ENCODE assay signal across 9 mouse cellular contexts in the genomic region with DNA sequence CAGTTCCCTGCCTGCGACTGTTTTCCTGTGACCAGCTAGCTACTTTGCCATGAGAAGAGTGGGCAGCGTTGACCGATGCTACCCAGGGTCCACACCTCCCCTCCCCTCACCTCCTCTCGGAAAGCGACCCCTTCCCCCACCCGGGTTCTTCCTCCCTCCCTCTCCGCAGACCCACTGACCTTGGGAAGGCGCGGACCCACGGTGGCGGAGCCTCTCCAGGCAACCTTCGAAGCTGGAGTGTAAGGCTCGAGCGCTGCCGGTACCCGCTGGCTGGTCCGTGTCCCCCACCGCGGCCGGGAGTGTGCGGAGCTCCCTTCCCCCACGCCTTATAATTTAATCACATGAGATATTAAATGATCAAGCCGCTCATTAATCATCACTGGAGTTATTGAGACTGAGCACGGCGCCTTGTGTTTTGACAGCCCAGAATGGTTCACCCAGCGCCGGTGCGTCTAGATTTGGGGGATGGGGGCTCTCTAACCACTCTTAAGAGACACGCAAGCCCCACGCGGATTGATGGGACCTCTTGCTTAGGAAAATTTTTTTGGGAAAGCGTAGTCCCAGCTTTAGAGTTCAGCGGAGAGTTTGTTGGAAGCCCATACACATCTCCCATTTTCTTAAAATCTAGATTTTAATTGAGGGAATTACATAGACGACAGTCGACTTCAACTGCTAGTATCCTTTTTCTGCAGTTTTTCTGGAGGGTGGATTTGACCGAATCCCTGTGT. TPM values are rescaled to one million over a fixed set of nuclear protein-coding genes. Genes with fewer than 3 reads are reported as not detected.
DNase-seq lines count a peak whose midpoint lies in the region; ATAC-seq and TF ChIP-seq lines count a peak whose summit lies in the region.
"Had no signal": no experiment of that assay in that cellular context is flagged by ENCODE, and none has a peak within 500 bp of the region (broad histone marks: within the 10 kb centered on the region; RNA-seq: fewer than 3 reads in every experiment).

No protein-coding gene starts in this region.

- WGBS in heart, embryonic 11.5 days (ENCODE audit: insufficient replicate concordance) = 3% methylated on average over 36 of the region's 36 CpGs
- 8% methylated on average over 36 of the region's 36 CpGs for WGBS in heart, adult 2 months
- 2% methylated on average over 36 of the region's 36 CpGs for WGBS in limb, embryonic 12.5 days

- peak overlapping the region; percentile 57 for H3K4me2 ChIP-seq in heart, embryonic 11.5 days
- H3K4me2 ChIP-seq in limb, embryonic 12.5 days = peak overlapping the region; percentile 40

- H3K9me3 ChIP-seq in heart, embryonic 11.5 days (replicated peaks; ENCODE audit: control insufficient read depth, low read length) = no peaks in the 10 kb centered on the region
- H3K9me3 ChIP-seq in limb, embryonic 12.5 days = no peaks in the 10 kb centered on the region

- H3K4me3 ChIP-seq in heart, embryonic 11.5 days (ENCODE audit: low read depth, low read length) = peak overlapping the region; percentile 30
- H3K4me3 ChIP-seq in heart, adult 2 months = no peak overlapping the region
- H3K4me3 ChIP-seq in testis, adult 2 months (ENCODE audit: control insufficient read depth, low read depth, low read length) = peak overlapping the region; percentile 57
- peak overlapping the region; percentile 12 for H3K4me3 ChIP-seq in limb, embryonic 12.5 days (replicated peaks)

- TF ChIP-seq EP300 in heart, adult 2 months (IDR thresholded peaks at IDR 0.05; ENCODE audit: insufficient read depth, low read depth, low read length) = no peak

- H3K9ac ChIP-seq in heart, embryonic 11.5 days (ENCODE audit: low read depth, low read length) = no peak overlapping the region
- H3K9ac ChIP-seq in heart, adult 2 months (ENCODE audit: low read depth, low read length) = no peak overlapping the region
- no peak overlapping the region for H3K9ac ChIP-seq in limb, embryonic 12.5 days (replicated peaks)

- no peak for ATAC-seq in heart, embryonic 11.5 days (replicated peaks; ENCODE audit: insufficient number of reproducible peaks, low FRiP score, low TSS enrichment)
- ATAC-seq in limb, embryonic 12.5 days (ENCODE audit: insufficient number of reproducible peaks, insufficient read depth, low FRiP score, low TSS enrichment, low read depth) = no peak; the same call in 1 of the 2 replicates
- ATAC-seq in cerebellum, adult (ENCODE audit: insufficient number of reproducible peaks, low FRiP score, low TSS enrichment) = no peak

- no peak for DNase-seq in heart, adult 2 months
- no peak for DNase-seq in testis, postnatal 14 days (ENCODE audit: low spot score)
- DNase-seq in frontal cortex, postnatal 36 days (ENCODE audit: low spot score in 2 of 2) = no peak
- DNase-seq in liver = no peak

- no peaks in the 10 kb centered on the region for H3K36me3 ChIP-seq in heart, embryonic 11.5 days (ENCODE audit: control insufficient read depth, insufficient read depth, low read length)
- H3K36me3 ChIP-seq in heart, adult 2 months (ENCODE audit: control insufficient read depth, insufficient read depth, low read length) = no peaks in the 10 kb centered on the region
- no peaks in the 10 kb centered on the region for H3K36me3 ChIP-seq in testis, adult 2 months (ENCODE audit: control insufficient read depth, insufficient read depth, low read length)
- H3K36me3 ChIP-seq in limb, embryonic 12.5 days = no peaks in the 10 kb centered on the region

- no peak for TF ChIP-seq CTCF in heart, adult 2 months (IDR thresholded peaks at IDR 0.05)
- TF ChIP-seq CTCF in testis, adult 2 months (IDR thresholded peaks at IDR 0.05; ENCODE audit: control insufficient read depth, insufficient read depth, insufficient replicate concordance, low read depth, low read length) = no peak

- H3K79me2 ChIP-seq in heart, adult 2 months (replicated peaks; ENCODE audit: control insufficient read depth, insufficient read depth, low read length) = no peaks in the 10 kb centered on the region

- no peak overlapping the region for H3K27ac ChIP-seq in heart, embryonic 11.5 days (ENCODE audit: low read depth, low read length)
- H3K27ac ChIP-seq in heart, adult 2 months = no peak overlapping the region
- no peak overlapping the region for H3K27ac ChIP-seq in testis, adult 2 months (ENCODE audit: control insufficient read depth, insufficient read depth, low read depth, low read length)
- H3K27ac ChIP-seq in limb, embryonic 12.5 days = no peak overlapping the region

- intact Hi-C loops in heart, adult 2 months (cut with DNase I) = loop anchor here (10.0 kb wide), 1 partner anchor 345 kb away; no protein-coding TSS in a partner anchor

- H3K4me1 ChIP-seq in heart, embryonic 11.5 days (ENCODE audit: control insufficient read depth, insufficient read depth, low read length) = peaks cover 7% of the 10 kb centered on the region
- peaks cover under 1% of the 10 kb centered on the region for H3K4me1 ChIP-seq in heart, adult 2 months (ENCODE audit: control insufficient read depth, insufficient read depth, low read length)
- peaks cover 21% of the 10 kb centered on the region for H3K4me1 ChIP-seq in testis, adult 2 months (ENCODE audit: control insufficient read depth, insufficient read depth, low read length)
- H3K4me1 ChIP-seq in limb, embryonic 12.5 days (replicated peaks) = peaks cover 13% of the 10 kb centered on the region

- TF ChIP-seq POLR2A in heart, adult 2 months (IDR thresholded peaks at IDR 0.05; ENCODE audit: insufficient read depth, low read depth, low read length) = no peak
- TF ChIP-seq POLR2A in testis, adult 2 months (IDR thresholded peaks at IDR 0.05; ENCODE audit: control insufficient read depth, low read depth, low read length) = peak; percentile 36; the same call in 1 of the 2 replicates

- H3K27me3 ChIP-seq in heart, embryonic 11.5 days (ENCODE audit: control insufficient read depth, insufficient read depth, low read length) = peaks cover 67% of the 10 kb centered on the region
- H3K27me3 ChIP-seq in heart, adult 2 months (ENCODE audit: control insufficient read depth, insufficient read depth, low read length) = peaks cover 30% of the 10 kb centered on the region
- peaks cover 8% of the 10 kb centered on the region for H3K27me3 ChIP-seq in testis, adult 2 months (ENCODE audit: control insufficient read depth, insufficient read depth, low read length)
- peaks cover 74% of the 10 kb centered on the region for H3K27me3 ChIP-seq in limb, embryonic 12.5 days
- H3K27me3 ChIP-seq: CH12.LX had no signal

RNA-seq across cellular contexts. Expression of a gene that starts 16.2 kb away (rescaled TPM):
- polyA plus RNA-seq in heart, embryonic 11.5 days (2014; fragmentation: Nextera tagmentation; extraction: Ambion mirVana) = 20.9 and 22.1 TPM in 2 replicates
- total RNA-seq in heart, adult 2 months (2021) = 100 to 1,000 TPM in 1 of 2 experiments, 10 to 100 TPM in 1; 97.9 to 124 TPM
- 16.2 and 29.1 TPM in 2 replicates for polyA plus RNA-seq in heart, adult 2 months (2012; rRNA removed)
- polyA plus RNA-seq in testis, adult 2 months (2012; rRNA removed) = 85.9 and 98.2 TPM in 2 replicates
- 33.9 and 35.5 TPM in 2 replicates for polyA plus RNA-seq in limb, embryonic 12.5 days (2016; fragmentation: Nextera tagmentation; extraction: Ambion mirVana)
